Mouse (Mus musculus) olfactory bulb, adult 2 months (tissue): ENCODE results near the gene Mamdc4.

Source experiments
- CTCF ChIP-seq: fragments of 200-500 bp; IDR thresholded peaks from 2 replicates; pipeline ENCODE4 v1.5.1; 2012; ENCODE audit warnings: low read depth, mild to moderate bottlenecking, low read length, moderate library complexity; ENCODE audit not compliant: insufficient read depth
- POLR2A ChIP-seq: fragments of 200-500 bp; IDR thresholded peaks from 2 replicates; pipeline ENCODE4 v1.6.1; 2012; ENCODE audit warnings: mild to moderate bottlenecking, low read depth, low read length, moderate library complexity; ENCODE audit not compliant: insufficient read depth

GRCm38 (mm10) chr2:25546811-25547491 is 27.7 kb downstream of the Mamdc4 start, which contains the start of gene Traf2:
- TF ChIP-seq POLR2A, result peak; percentile 40
- TF ChIP-seq CTCF, result no peak
